Mouse (Mus musculus) ZHBTc4 (cell line): Measurements from ENCODE around the gene Tex52.

Source experiments
- DNase-seq: peaks from one replicate; pipeline ENCODE4 v3.0.0-alpha.2; 2011; ENCODE audit warnings: low read depth, low spot score

Gene Tex52

DNA sequence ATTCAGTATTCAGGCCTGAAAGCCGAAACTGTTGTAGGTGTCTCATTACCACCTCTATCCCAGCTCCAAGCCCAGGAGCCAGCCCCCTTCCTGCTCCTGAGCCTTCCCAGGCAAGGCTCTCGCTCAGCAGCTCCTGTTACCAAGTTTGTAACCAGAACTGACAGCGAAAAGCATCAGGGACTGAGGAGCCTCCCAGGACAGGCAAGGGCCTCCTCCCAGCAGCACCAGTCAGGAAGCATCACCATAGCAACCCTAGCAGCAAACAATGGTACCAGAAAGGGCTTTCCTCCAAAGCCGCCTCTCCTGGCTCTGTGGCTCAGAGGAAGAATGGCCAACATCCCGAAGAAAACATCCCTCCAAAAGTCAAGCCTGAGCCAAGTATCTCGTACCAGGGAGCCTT is at the start of gene Tex52, which contains the start of gene Gm44596:
TSS of gene Tex52 (plus strand) at position 265 of the 400 bp plus-strand sequence.
TSS of gene Gm44596 (plus strand) at position 312 of the 400 bp plus-strand sequence.
- peak; percentile 39 for DNase-seq

DNA sequence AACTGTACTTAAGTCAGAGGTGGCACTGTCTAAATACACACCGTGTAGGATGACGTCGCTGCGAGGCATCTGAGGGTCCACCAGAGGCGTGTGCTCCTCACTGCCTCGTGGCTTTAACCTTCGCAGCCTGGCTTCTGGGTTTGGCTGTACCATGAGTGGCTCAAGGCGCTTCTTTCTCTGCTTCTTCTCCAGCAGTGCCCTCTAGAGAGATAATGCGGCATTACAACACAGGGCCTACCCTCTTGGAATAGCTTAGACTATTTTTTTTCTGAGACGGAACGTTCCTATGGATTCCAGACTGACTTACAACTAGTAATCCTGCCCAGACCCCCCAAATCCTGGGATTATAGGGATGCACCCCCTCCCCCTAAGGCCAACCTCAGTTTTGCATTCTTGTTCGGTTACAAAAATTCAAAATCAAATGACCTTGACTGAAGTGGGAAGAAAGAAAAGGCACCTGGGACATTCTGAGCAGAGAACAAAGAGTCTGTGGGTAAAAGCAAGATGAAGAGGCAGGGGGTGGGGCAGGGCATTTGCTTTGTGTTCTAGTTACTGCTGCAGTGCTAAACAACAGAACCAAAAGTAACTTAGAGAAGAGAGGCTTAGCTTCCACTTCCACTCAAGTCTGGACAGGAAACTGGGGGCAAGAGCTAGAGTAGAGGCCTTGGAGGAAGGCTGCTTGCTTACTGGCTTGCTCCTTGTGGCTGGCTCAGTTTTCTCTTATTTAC is 40.7 kb upstream of the Tex52 start:
- DNase-seq = peak; percentile 95

DNA sequence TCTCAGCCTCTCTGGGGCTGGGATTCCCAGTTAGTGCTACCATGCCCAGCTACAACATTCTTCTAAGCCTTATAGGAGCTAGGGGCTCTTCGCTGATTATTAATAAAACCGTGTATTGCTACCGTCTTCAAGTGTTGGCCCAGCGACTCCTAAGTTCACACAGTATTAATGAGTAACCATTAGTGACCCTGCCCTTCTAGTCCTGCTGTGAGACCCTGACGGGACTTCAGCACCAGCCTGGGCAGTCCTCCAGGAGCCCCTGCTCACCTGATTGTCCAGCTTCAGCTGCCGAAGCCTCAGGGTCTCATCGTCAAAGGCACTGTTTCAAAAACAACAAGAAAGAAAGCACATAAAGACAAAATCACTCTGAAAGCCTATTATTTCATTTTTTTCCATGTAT is 37.8 kb upstream of the Tex52 start:
- no peak for DNase-seq

GRCm38 (mm10) chr6:128338876-128339275 is 36.4 kb upstream of the Tex52 start:
- no peak for DNase-seq

GRCm38 (mm10) chr6:128341956-128342723 is 33.1 kb upstream of the Tex52 start:
- DNase-seq = peak; percentile 52

DNA sequence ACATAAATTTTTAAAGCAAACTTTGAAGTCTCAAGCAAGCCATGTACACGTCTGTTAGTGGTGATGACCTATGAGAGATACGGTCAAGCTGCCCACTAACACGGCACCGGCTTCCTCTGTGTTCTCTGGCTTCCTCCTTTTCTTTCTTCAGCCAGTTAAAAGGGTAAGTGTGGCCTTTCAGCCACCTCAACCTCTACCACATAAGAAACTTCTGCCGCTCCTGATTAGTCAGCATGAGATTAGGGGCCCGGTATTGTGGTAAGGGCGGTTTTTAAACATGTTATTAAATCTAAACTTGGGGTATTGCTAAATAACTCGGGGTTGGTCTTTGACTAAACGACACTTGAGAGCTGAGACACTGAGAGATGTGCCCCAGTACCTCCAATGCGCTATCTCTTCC is 29.6 kb upstream of the Tex52 start:
- no peak for DNase-seq

- DNase-seq = no peak
Measured at GRCm38 (mm10) chr6:128346782-128347181, 28.5 kb upstream of the Tex52 start.

DNA sequence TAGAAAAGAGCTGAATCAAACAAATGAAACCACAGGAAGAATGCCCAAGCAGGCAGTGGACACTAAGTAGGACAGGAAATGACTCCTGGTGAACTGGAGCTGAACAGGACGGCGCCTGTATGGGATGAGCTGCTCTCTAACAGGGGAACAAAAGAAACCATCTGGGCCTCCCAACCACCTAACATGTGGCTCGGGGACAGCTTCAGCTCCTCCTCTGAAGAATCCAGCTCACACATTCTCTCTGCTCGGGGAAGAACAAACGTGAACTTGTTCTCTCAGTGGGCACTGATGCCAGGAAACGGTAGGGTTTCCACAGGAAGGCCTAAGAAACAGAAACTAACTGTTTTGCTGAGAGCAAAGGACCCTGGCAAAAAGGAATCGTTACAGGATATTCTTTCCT is 25.5 kb upstream of the Tex52 start:
- DNase-seq = no peak

- no peak for DNase-seq
Measured at GRCm38 (mm10) chr6:128354140-128354539, 21.1 kb upstream of the Tex52 start.

GRCm38 (mm10) chr6:128355201-128355681 is 20.0 kb upstream of the Tex52 start:
- DNase-seq = peak; percentile 79

GRCm38 (mm10) chr6:128355726-128356416 is 19.4 kb upstream of the Tex52 start, which contains the start of gene Tulp3:
TSS of gene Tulp3 (minus strand) at chr6:128355851.
- peak; percentile 97 for DNase-seq

GRCm38 (mm10) chr6:128358999-128359398 is 16.3 kb upstream of the Tex52 start:
- DNase-seq = peak; percentile 86

GRCm38 (mm10) chr6:128361901-128362300 is 13.4 kb upstream of the Tex52 start:
- DNase-seq = no peak

DNA sequence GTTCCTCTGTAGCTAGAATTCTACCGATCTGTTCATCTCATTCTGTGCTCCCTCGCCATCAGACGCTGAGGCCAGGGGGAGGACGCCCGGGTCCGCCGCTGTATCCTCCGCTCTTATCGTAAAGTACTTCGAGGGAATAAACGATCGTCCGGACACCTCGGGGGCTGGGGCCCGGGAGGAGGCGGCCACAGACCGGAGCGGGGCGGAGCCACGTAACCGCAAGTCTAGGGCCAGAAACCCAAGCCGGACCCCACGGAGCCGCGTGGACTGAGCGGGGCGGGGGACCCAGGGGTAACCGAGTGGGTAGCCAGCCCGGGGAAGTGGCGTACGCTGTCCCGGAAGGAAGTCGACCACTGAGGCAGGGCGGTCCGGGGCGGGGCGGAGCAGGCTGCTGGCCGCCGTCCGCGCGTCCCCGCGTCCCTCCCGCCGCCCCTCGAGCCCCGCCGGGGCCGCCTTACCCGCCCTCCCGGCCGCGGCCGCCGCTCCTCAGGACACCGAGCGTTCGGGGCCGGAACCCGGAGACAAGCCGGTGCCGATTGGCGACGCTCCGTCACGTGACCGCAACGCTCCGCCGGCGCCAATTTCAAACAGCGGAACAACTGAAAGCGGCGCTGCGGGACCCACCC is 12.8 kb upstream of the Tex52 start, which contains the start of the genes Rhno1 and Foxm1:
TSS of gene Rhno1 (minus strand) at position 531 of the 626 bp plus-strand sequence.
TSS of gene Foxm1 (plus strand) at position 587 of the 626 bp plus-strand sequence.
- peak; percentile 90 for DNase-seq

GRCm38 (mm10) chr6:128363007-128363825 is 12.0 kb upstream of the Tex52 start:
- DNase-seq = peak; percentile 70

- no peak for DNase-seq
Measured at GRCm38 (mm10) chr6:128364721-128365120, 10.5 kb upstream of the Tex52 start.

DNA sequence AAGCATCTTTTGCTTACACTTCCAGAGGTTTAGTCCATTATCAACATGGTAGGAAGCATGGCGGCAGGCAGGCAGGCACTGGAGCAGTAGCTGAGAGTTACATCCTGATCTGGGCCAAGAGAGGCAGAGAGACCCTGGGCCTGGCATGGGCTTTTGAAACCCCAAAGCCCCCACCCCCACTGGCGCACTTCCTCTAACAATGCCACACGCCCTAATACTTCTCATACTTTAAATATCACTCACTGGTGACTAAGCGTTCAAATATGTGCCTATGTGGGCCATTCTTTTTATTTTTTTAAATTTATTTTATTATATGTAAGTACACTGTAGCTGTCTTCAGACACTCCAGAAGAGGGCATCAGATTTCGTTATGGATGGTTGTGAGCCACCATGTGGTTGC is 8.8 kb upstream of the Tex52 start:
- DNase-seq = no peak

GRCm38 (mm10) chr6:128370040-128370439 is 5.2 kb upstream of the Tex52 start:
- DNase-seq = no peak

GRCm38 (mm10) chr6:128376371-128377085 is 1.3 kb downstream of the Tex52 start:
- no peak for DNase-seq

DNA sequence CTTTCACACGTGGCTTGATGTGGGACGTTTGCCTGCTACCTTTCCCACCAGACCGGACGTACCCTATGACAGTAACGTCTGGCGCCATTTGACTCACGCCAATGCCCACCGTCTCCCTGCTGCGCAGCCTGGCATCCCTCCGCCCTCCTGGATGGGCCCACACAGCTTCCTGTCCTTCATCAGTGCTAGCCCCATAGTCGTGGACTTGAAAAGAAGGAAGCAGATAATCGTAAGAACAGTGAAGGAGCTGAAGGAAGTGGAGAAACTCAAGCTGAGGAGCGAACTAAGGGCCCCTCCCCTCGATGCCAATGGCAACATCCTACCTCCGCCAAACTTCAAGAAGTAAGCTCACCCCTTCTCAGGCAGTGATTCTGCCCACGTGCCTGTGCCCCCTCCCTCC is 4.4 kb downstream of the Tex52 start:
- no peak for DNase-seq
